Mouse (Mus musculus) liver, postnatal 0 days (tissue): ENCODE measurements around the gene Slc30a1.

ENCODE experiments used
- CTCF ChIP-seq: sonication (generic); IDR thresholded peaks from 2 replicates; pipeline ENCODE4 v1.5.1; 2016; ENCODE audit warnings: antibody characterized with exemption, low read depth
- EP300 ChIP-seq: IDR thresholded peaks from 2 replicates; pipeline ENCODE4 v1.6.1; 2016; ENCODE audit warnings: antibody characterized with exemption, low read depth, mild to moderate bottlenecking

DNA sequence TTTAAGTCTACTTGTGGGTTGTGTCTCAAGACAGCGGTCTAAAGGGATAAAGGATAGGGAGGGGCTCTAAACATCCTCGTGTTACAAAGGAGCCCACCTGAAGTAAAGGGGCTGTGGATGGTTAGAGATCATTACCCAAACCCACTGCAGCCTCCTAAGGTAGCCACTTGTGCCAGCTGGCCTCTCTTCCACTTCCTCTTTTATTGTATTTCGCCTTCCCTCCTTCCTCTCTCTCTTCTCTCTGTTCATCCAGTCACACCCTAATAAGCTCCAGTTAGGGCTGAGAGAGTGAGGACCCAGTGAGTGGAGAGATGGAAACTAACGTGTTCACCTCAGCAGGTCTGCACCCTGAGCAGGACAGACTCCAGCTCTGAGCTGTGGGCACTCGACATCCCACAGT, 10.3 kb downstream of the Slc30a1 start:
- no peak for TF ChIP-seq CTCF
- no peak for TF ChIP-seq EP300
